Mouse (Mus musculus): ENCODE results near the gene Psapl1.

- TF ChIP-seq CTCF (IDR thresholded peaks at IDR 0.05; ENCODE audit: extremely low read depth, insufficient read depth, low read length) (no peak), POLR2A (IDR thresholded peaks at IDR 0.05; ENCODE audit: extremely low read depth, insufficient read depth, low read length) (no peak)
Observed at GRCm38 (mm10) chr5:36205397-36205796, 1.6 kb downstream of the Psapl1 start.
